Mouse (Mus musculus): Measurements from ENCODE around the gene Fmnl2.

Fmnl2 gene

GRCm38 (mm10) chr2:53106056-53106455 is 248.4 kb downstream of the Fmnl2 start:
- no peak for DNase-seq (ENCODE audit: low read depth)

DNA sequence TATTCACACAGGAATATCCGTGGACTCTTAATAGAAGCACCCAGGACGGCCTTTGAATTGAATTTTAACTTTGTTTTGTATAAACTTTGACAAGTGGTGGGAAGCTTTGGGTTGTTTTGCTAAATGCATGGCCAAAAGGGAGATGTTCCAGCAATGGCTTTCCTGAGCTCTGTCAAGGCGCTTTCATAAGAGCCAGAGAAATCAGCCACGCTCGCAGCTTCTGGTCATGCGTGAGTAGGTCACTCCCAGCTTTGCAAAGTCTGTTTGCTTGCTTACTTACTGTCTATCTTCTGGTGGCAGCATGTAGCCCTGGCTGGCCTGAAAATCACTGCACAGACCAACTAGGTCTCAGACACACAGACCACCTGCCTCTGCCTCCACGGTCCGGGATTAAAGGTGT is 248.8 kb downstream of the Fmnl2 start:
- no peak for DNase-seq (ENCODE audit: low read depth)

- DNase-seq (ENCODE audit: low read depth) = no peak
Measured at GRCm38 (mm10) chr2:53108547-53108946, 250.9 kb downstream of the Fmnl2 start.

DNA sequence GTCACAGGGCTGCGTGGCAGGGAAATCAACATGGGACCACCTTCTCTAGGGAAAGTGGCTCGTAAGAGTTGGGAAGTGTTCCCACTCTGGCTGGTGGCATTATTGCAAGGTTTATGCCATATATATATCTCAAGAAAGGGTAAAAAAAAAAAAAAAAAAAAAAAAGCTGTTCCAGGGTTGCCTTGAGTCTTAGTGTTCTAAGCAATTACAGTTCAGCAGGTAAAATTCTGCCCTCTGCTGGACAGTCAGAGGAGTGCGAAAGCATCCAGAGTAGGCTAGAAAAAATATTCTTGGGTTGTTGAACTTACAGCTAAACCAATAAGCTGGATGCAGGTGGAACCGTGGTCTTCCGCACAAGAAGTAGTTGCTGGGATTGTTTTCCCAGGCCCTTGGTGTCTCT is 264.1 kb downstream of the Fmnl2 start:
- DNase-seq (ENCODE audit: low read depth) = peak; percentile 59

- no peak for DNase-seq (ENCODE audit: low read depth)
Measured at GRCm38 (mm10) chr2:53125998-53126397, 268.3 kb downstream of the Fmnl2 start.

- DNase-seq (ENCODE audit: low read depth) = no peak
Measured at GRCm38 (mm10) chr2:53129070-53129469, 271.4 kb downstream of the Fmnl2 start.

- DNase-seq (ENCODE audit: low read depth) = no peak
Measured at GRCm38 (mm10) chr2:53131567-53131966, 273.9 kb downstream of the Fmnl2 start.

GRCm38 (mm10) chr2:53146852-53147251 is 289.2 kb downstream of the Fmnl2 start:
- no peak for DNase-seq (ENCODE audit: low read depth)

DNA sequence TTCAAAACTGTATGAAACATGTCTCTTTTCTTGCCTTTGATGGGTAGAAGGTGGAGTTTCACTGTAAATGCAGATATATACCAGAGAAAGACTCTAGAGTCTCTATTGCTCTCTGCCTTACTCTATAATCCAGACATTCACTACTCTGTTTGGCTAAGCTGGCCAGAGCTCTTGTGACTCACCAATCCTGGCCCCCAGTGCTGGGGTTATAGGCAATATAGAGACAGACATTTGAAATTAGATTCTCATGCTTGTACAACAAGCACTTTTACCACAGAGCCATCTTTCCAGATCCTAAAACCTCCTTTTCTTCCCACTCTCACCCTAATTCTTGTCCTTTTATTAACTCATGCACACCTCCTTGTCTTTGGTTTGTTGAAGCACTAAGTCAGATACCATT is 316.3 kb downstream of the Fmnl2 start:
- DNase-seq (ENCODE audit: low read depth) = no peak

DNA sequence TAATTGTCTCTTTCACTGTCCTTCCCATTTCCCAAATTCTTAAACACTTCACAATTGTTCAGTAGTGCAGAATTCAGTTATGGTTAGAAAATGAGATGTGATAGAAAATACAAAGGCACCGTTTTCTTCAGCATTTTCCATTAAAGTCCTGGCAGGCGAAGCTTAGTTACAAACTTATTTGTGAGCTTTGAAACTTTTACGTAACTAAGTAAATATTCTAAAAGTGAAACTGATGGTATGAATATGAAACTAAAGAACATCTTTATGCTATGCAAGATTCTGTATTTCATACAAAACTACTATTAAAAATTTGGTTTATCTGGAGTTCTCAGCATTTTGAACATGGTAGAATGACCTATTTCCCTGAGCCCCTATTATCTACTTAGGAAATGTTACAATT is 321.3 kb downstream of the Fmnl2 start:
- no peak for DNase-seq (ENCODE audit: low read depth)

DNA sequence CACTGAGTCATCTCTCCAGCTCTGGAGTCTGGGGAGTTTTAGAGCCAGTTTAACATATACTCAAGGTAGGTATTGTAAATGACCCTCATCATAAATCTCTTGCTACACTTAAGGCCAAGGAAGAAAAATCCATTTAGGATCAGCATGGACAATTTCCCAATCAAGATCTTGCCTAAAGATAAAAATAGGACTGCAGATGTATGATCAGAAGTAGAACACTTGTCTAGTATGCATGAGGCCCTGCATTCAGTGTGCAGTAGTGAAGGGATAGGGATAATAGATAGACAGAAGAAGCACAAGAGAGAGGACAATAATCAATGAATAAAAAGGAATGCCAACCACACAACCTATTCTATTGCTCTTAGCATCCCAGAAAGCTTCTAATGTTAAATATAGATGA is 322.2 kb downstream of the Fmnl2 start:
- DNase-seq (ENCODE audit: low read depth) = no peak
